24 mouse cellular contexts compared by ENCODE assay signal in the genomic region with DNA sequence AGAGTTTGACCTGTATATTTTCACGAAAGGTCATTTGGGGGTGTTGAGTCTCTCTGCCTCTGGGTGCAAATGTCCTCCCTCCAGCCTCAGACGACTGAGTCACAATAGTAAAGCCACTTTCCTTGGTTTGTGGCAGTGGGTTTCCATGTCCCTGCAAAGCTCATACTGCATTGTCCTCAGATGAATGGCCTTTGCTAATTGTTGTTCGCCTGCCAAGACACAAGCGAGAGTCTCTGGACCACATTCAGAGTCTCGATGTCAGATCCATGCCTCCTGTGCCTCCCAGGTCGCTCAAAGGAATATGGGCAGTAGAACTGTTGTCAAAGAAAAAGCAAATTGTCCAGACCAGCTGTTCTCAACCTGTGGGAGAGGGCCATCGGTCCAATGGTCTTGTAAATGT. TPM values are rescaled to one million over a fixed set of nuclear protein-coding genes. Genes with fewer than 3 reads are reported as not detected.
"Had no signal": no experiment of that assay in that cellular context is flagged by ENCODE, and none has a peak within 500 bp of the region (broad histone marks: within the 10 kb centered on the region; RNA-seq: fewer than 3 reads in every experiment).

No protein-coding gene starts in this region.

- H3K4me3 ChIP-seq: hindbrain, embryonic 13.5 days; hindbrain, embryonic 15.5 days; limb, embryonic 10.5 days; limb, embryonic 12.5 days; liver, embryonic 13.5 days; liver, embryonic 15.5 days had no signal

- H3K4me1 ChIP-seq: hindbrain, embryonic 13.5 days; hindbrain, embryonic 15.5 days; liver, embryonic 13.5 days; liver, embryonic 15.5 days had no signal

- H3K36me3 ChIP-seq: hindbrain, embryonic 13.5 days; hindbrain, embryonic 15.5 days; limb, embryonic 10.5 days; limb, embryonic 12.5 days; liver, embryonic 13.5 days; liver, embryonic 15.5 days had no signal

- H3K27me3 ChIP-seq: hindbrain, embryonic 13.5 days; hindbrain, embryonic 15.5 days; limb, embryonic 12.5 days; liver, embryonic 13.5 days; liver, embryonic 15.5 days had no signal

- H3K4me2 ChIP-seq: heart, embryonic 11.5 days; hindbrain, embryonic 13.5 days; hindbrain, embryonic 15.5 days; limb, embryonic 12.5 days; liver, embryonic 11.5 days; liver, embryonic 13.5 days; liver, embryonic 15.5 days had no signal

- H3K9ac ChIP-seq: hindbrain, embryonic 13.5 days; hindbrain, embryonic 15.5 days; limb, embryonic 12.5 days; liver, embryonic 13.5 days; liver, embryonic 15.5 days; liver, postnatal 0 days had no signal

- H3K9me3 ChIP-seq: hindbrain, embryonic 13.5 days; hindbrain, embryonic 15.5 days; limb, embryonic 10.5 days; limb, embryonic 12.5 days; liver, embryonic 13.5 days; liver, embryonic 15.5 days had no signal

- ATAC-seq: hindbrain, postnatal 0 days; intestine, embryonic 16.5 days; liver, postnatal 0 days had no signal

- DNase-seq: gastrocnemius, postnatal 14 days; gastrocnemius, postnatal 36 days; heart, adult 18-20 months; heart, postnatal 14 days; heart, postnatal 36 days; kidney, adult 11 months; kidney, adult 8-10 months; kidney, postnatal 25 days; layer of hippocampus, adult 9-11 months; layer of hippocampus, postnatal 36 days; liver; liver, embryonic 13.5 days; liver, postnatal 0 days had no signal

- H3K27ac ChIP-seq: hindbrain, embryonic 13.5 days; hindbrain, embryonic 15.5 days; hindbrain, postnatal 0 days; kidney, postnatal 0 days; limb, embryonic 10.5 days; limb, embryonic 12.5 days; liver, embryonic 13.5 days; liver, embryonic 15.5 days had no signal

RNA-seq across cellular contexts. Expression of a gene that starts 36.1 kb away (rescaled TPM):
- total RNA-seq: hematopoietic stem cell, adult 5-6 weeks had no signal
